Mouse (Mus musculus) kidney, adult 11 months (tissue): ENCODE data around the gene Lrch3.
"Not testable (repeated sequence)": the region's sequence is repeated elsewhere in the genome, so short reads cannot be mapped to it uniquely, and the experiment has no call there.

Experiments
- DNase-seq: peaks from one replicate; pipeline ENCODE4 v3.0.0; 2022

The Lrch3 gene

GRCm38 (mm10) chr16:32913937-32914881, at the start of gene Lrch3:
Lrch3 (plus strand) TSS chr16:32914100.
- DNase-seq = peak; percentile 90

- DNase-seq = no peak
Observed at GRCm38 (mm10) chr16:32865401-32865800, 48.5 kb upstream of the Lrch3 start.

- no peak for DNase-seq
Observed at GRCm38 (mm10) chr16:32866713-32867112, 47.2 kb upstream of the Lrch3 start.

- DNase-seq = peak; percentile 92
Observed at GRCm38 (mm10) chr16:32867919-32868552, 45.9 kb upstream of the Lrch3 start.

GRCm38 (mm10) chr16:32870231-32870630, 43.7 kb upstream of the Lrch3 start:
- DNase-seq = no peak

GRCm38 (mm10) chr16:32873366-32873765, 40.5 kb upstream of the Lrch3 start:
- no peak for DNase-seq

GRCm38 (mm10) chr16:32875281-32875680, 38.6 kb upstream of the Lrch3 start:
- DNase-seq = not testable (repeated sequence)

- DNase-seq = peak; percentile 23
Observed at GRCm38 (mm10) chr16:32875847-32876246, 38.1 kb upstream of the Lrch3 start.

- no peak for DNase-seq
Observed at GRCm38 (mm10) chr16:32876831-32877230, 37.1 kb upstream of the Lrch3 start.

GRCm38 (mm10) chr16:32877343-32878156, 36.4 kb upstream of the Lrch3 start, which contains the start of the genes Fyttd1 and Rubcn:
Fyttd1 (plus strand) TSS chr16:32877500.
Rubcn (minus strand) TSS chr16:32877766.
- peak; percentile 96 for DNase-seq

GRCm38 (mm10) chr16:32878157-32878598, 35.7 kb upstream of the Lrch3 start:
- DNase-seq = peak; percentile 26

GRCm38 (mm10) chr16:32878972-32879926, 34.7 kb upstream of the Lrch3 start:
- no peak for DNase-seq

- DNase-seq = no peak
Observed at GRCm38 (mm10) chr16:32881538-32881937, 32.4 kb upstream of the Lrch3 start.

GRCm38 (mm10) chr16:32887996-32888395, 25.9 kb upstream of the Lrch3 start:
- DNase-seq = no peak

GRCm38 (mm10) chr16:32889881-32890280, 24.0 kb upstream of the Lrch3 start:
- no peak for DNase-seq

- DNase-seq = no peak
Observed at GRCm38 (mm10) chr16:32896126-32896525, 17.8 kb upstream of the Lrch3 start.

- DNase-seq = no peak
Observed at GRCm38 (mm10) chr16:32901360-32902050, 12.4 kb upstream of the Lrch3 start.

GRCm38 (mm10) chr16:32902051-32902428, 11.9 kb upstream of the Lrch3 start:
- no peak for DNase-seq

GRCm38 (mm10) chr16:32906186-32906585, 7.7 kb upstream of the Lrch3 start:
- no peak for DNase-seq

GRCm38 (mm10) chr16:32906727-32907126, 7.2 kb upstream of the Lrch3 start:
- DNase-seq = peak; percentile 31

GRCm38 (mm10) chr16:32913212-32913611, 688 bp upstream of the Lrch3 start:
- DNase-seq = no peak
